Mouse (Mus musculus) kidney, adult 9 months (tissue): Measurements from ENCODE around the gene Mnat1.

Experiments used
- DNase-seq: peaks from one replicate; pipeline ENCODE4 v3.0.0; 2022

The Mnat1 gene

GRCm38 (mm10) chr12:73241960-73242359, 118.4 kb downstream of the Mnat1 start:
- no peak for DNase-seq

GRCm38 (mm10) chr12:73245687-73246086, 122.2 kb downstream of the Mnat1 start:
- DNase-seq = no peak

- no peak for DNase-seq
These were observed 131.5 kb downstream of the Mnat1 start for GRCm38 (mm10) chr12:73255006-73255405.

- DNase-seq = no peak
These were observed 135.8 kb downstream of the Mnat1 start for GRCm38 (mm10) chr12:73259269-73259668.

GRCm38 (mm10) chr12:73260339-73260738, 136.8 kb downstream of the Mnat1 start:
- DNase-seq = no peak

GRCm38 (mm10) chr12:73265381-73265978, 142.0 kb downstream of the Mnat1 start:
- DNase-seq = no peak

GRCm38 (mm10) chr12:73266597-73266996, 143.1 kb downstream of the Mnat1 start:
- no peak for DNase-seq

GRCm38 (mm10) chr12:73268497-73268896, 145.0 kb downstream of the Mnat1 start:
- DNase-seq = no peak

- DNase-seq = no peak
These were observed 146.0 kb downstream of the Mnat1 start for GRCm38 (mm10) chr12:73269531-73269930.

- no peak for DNase-seq
These were observed 146.4 kb downstream of the Mnat1 start for GRCm38 (mm10) chr12:73269933-73270332.

- DNase-seq = no peak
These were observed 151.4 kb downstream of the Mnat1 start for GRCm38 (mm10) chr12:73274921-73275320.

- peak; percentile 95 for DNase-seq
These were observed 163.0 kb downstream of the Mnat1 start, which contains the start of the genes Trmt5 and Slc38a6 for GRCm38 (mm10) chr12:73286287-73287092. Trmt5 (minus strand) TSS chr12:73286710. Slc38a6 (plus strand) TSS chr12:73286779.

- peak; percentile 52 for DNase-seq
These were observed 164.1 kb downstream of the Mnat1 start for GRCm38 (mm10) chr12:73287609-73288008.

- no peak for DNase-seq
These were observed 165.1 kb downstream of the Mnat1 start for GRCm38 (mm10) chr12:73288626-73289025.

GRCm38 (mm10) chr12:73294884-73295283, 171.4 kb downstream of the Mnat1 start:
- no peak for DNase-seq

- no peak for DNase-seq
These were observed 172.1 kb downstream of the Mnat1 start for GRCm38 (mm10) chr12:73295505-73296140.

GRCm38 (mm10) chr12:73298621-73299020, 175.1 kb downstream of the Mnat1 start:
- no peak for DNase-seq

GRCm38 (mm10) chr12:73300531-73300930, 177.0 kb downstream of the Mnat1 start:
- peak; percentile 90 for DNase-seq

- peak; percentile 49 for DNase-seq
These were observed 181.1 kb downstream of the Mnat1 start for GRCm38 (mm10) chr12:73304636-73305035.

- no peak for DNase-seq
These were observed 184.2 kb downstream of the Mnat1 start for GRCm38 (mm10) chr12:73307750-73308149.

- DNase-seq = no peak
These were observed 185.2 kb downstream of the Mnat1 start for GRCm38 (mm10) chr12:73308711-73309110.

- no peak for DNase-seq
These were observed 194.5 kb downstream of the Mnat1 start for GRCm38 (mm10) chr12:73317706-73318686.
